Mouse (Mus musculus): ENCODE measurements around the gene Eif2ak4. TPM values are rescaled to one million over a fixed set of nuclear protein-coding genes. Genes with fewer than 3 reads are reported as not detected.

The Eif2ak4 gene
- total and polyA plus RNA-seq, 3 experiments = 4.6 to 7.0 (median 6.1) TPM

DNA sequence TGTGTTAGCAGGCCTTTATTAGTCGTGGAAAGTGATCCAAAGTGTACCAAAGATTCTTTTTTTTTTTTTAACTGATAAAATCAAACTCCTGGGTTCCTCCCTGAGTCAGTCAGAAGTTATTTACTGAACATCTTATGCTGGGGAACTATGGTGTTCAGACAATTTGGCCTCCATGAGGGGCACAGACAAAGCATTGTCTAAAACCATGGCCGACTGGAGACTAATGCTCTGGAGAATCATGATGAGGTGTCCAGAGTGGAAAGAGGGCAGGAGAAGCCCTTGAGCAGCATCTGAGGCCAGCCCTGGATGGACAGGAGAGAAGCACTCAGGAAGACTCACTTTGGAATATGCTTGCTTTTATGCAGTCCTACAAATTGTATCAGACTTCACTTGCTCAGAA lies 18.4 kb downstream of the Eif2ak4 start:
- no peak for TF ChIP-seq EP300 (IDR thresholded peaks at IDR 0.05; ENCODE audit: insufficient read depth, low read depth, low read length)
- no peak for TF ChIP-seq POLR2A (IDR thresholded peaks at IDR 0.05; ENCODE audit: insufficient read depth, low read depth, low read length)
- TF ChIP-seq CTCF (IDR thresholded peaks at IDR 0.05) = no peak
- H3K27me3 ChIP-seq (ENCODE audit: control insufficient read depth, insufficient read depth, low read length) = no peaks in the 10 kb centered on the region
- H3K79me2 ChIP-seq (replicated peaks; ENCODE audit: control insufficient read depth, insufficient read depth, low read length) = no peaks in the 10 kb centered on the region
- no peak overlapping the region for H3K27ac ChIP-seq
- H3K4me1 ChIP-seq (ENCODE audit: control insufficient read depth, insufficient read depth, low read length) = peaks cover 4% of the 10 kb centered on the region
- H3K36me3 ChIP-seq (ENCODE audit: control insufficient read depth, insufficient read depth, low read length) = no peaks in the 10 kb centered on the region
- no peak overlapping the region for H3K4me3 ChIP-seq
- H3K9ac ChIP-seq (ENCODE audit: low read depth, low read length) = no peak overlapping the region
- DNase-seq = no peak
- 60% methylated on average over 2 of the region's 2 CpGs for WGBS
- intact Hi-C loops (cut with DNase I) = no loop called here

DNA sequence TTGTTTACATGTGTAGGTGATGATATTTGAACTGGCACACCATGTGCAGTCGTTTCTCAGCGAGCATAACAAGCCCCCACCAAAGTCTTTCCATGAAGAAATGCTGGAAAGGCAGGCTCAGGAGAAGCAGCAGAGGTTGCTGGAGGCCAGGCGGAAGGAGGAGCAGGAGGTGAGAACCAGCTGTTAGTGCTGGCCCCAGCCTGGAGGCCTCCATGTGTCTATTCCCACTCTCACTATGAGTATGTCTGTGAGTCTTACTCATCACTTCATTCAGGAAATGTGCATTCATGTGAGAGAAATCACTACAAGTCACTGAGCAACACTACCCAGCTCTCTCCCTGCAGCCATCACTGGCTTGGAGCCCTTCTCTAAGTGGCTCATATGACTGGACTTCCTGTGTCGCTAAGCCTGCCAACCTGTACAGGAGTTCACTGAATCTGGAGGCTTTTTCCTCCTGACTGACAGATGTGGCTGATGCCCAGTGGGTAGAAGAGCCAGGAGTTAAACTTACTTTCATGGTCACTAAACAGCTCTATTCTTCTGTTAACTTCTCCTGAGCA lies 20.0 kb downstream of the Eif2ak4 start:
- H3K79me2 ChIP-seq (replicated peaks; ENCODE audit: control insufficient read depth, insufficient read depth, low read length) = no peaks in the 10 kb centered on the region
- no peaks in the 10 kb centered on the region for H3K36me3 ChIP-seq (ENCODE audit: control insufficient read depth, insufficient read depth, low read length)

DNA sequence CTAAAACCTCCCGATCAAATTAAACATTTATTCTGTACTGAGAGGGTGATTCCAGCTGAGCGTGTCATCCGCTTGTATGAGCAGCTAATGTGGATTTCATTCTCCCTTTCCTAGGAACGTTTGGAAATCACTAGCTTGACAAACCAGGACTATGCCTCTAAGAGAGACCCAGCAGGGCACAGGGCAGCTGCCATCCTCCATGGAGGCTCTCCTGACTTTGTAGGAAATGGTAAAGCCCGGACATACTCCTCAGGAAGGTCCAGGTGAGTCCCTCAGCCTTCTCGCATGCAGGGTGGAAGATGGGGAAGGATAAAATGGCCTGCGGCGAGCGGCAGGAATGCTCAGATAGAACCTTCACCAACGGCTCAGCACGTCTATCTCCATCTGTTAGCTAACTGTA lies 24.4 kb downstream of the Eif2ak4 start:
- 95% methylated on average over 11 of the region's 11 CpGs for WGBS
- Histone ChIP-seq H3K4me1 (ENCODE audit: control insufficient read depth, insufficient read depth, low read length) (no peaks in the 10 kb centered on the region), H3K9ac (ENCODE audit: low read depth, low read length) (no peak overlapping the region), H3K27me3 (ENCODE audit: control insufficient read depth, insufficient read depth, low read length) (no peaks in the 10 kb centered on the region), H3K27ac (no peak overlapping the region), H3K79me2 (replicated peaks; ENCODE audit: control insufficient read depth, insufficient read depth, low read length) (no peaks in the 10 kb centered on the region), H3K36me3 (ENCODE audit: control insufficient read depth, insufficient read depth, low read length) (no peaks in the 10 kb centered on the region), H3K4me3 (no peak overlapping the region)
- TF ChIP-seq POLR2A (IDR thresholded peaks at IDR 0.05; ENCODE audit: insufficient read depth, low read depth, low read length) = no peak
- TF ChIP-seq CTCF (IDR thresholded peaks at IDR 0.05) = no peak
- no peak for TF ChIP-seq EP300 (IDR thresholded peaks at IDR 0.05; ENCODE audit: insufficient read depth, low read depth, low read length)
- intact Hi-C loops (cut with DNase I) = no loop called here
- no peak for DNase-seq

More for the DNA sequence above, 20.0 kb downstream of the Eif2ak4 start:
- Histone ChIP-seq H3K27ac (no peak overlapping the region), H3K4me3 (no peak overlapping the region), H3K9ac (ENCODE audit: low read depth, low read length) (no peak overlapping the region), H3K4me1 (ENCODE audit: control insufficient read depth, insufficient read depth, low read length) (peaks cover 4% of the 10 kb centered on the region), H3K27me3 (ENCODE audit: control insufficient read depth, insufficient read depth, low read length) (no peaks in the 10 kb centered on the region)
- no peak for TF ChIP-seq EP300 (IDR thresholded peaks at IDR 0.05; ENCODE audit: insufficient read depth, low read depth, low read length)
- DNase-seq = no peak
- intact Hi-C loops (cut with DNase I) = no loop called here
- WGBS = 73% methylated on average over 4 of the region's 4 CpGs

DNA sequence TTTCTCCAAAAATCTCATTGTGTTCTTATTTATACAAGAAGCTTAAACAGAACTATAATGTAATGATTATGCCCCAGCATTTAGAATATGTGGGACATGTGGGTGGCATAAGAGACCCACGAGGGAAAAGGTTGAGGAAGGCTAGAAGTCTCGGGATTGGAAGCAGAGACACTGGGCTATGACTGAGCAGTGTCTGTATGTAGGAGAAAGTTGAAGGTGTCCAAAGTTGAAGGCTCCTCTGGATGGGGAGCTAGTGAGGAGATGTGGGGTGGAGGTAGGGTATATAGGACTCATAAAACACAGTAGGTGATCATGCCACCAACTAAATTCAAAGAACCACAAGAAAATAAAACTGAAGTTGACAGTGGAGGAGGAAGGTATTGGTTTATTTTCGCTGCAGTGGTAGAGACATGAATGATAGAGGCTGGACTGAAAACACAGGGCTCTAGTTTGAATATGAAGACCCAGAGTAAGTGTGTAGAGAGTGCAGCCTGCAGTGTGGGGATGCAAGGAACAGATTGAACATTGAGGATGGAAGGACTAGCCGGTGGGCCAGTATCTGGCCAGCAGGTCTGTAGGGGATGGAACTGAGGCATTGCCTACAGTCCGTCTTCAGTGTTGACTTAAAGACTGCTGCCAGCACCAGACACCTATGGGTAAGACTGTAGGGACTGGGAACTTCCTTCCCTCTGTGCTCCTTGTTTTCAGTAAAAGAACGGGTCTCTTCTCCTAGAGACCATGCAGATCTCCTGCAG lies 27.4 kb downstream of the Eif2ak4 start:
- DNase-seq = no peak
- no peaks in the 10 kb centered on the region for H3K36me3 ChIP-seq (ENCODE audit: control insufficient read depth, insufficient read depth, low read length)
- TF ChIP-seq POLR2A (IDR thresholded peaks at IDR 0.05; ENCODE audit: insufficient read depth, low read depth, low read length) (no peak), CTCF (IDR thresholded peaks at IDR 0.05) (no peak), EP300 (IDR thresholded peaks at IDR 0.05; ENCODE audit: insufficient read depth, low read depth, low read length) (no peak)
- H3K27ac ChIP-seq = no peak overlapping the region
- H3K79me2 ChIP-seq (replicated peaks; ENCODE audit: control insufficient read depth, insufficient read depth, low read length) = no peaks in the 10 kb centered on the region
- no peak overlapping the region for H3K4me3 ChIP-seq
- no peak overlapping the region for H3K9ac ChIP-seq (ENCODE audit: low read depth, low read length)
- no peaks in the 10 kb centered on the region for H3K27me3 ChIP-seq (ENCODE audit: control insufficient read depth, insufficient read depth, low read length)
- 96% methylated on average over 6 of the region's 6 CpGs for WGBS
- intact Hi-C loops (cut with DNase I) = no loop called here
- H3K4me1 ChIP-seq (ENCODE audit: control insufficient read depth, insufficient read depth, low read length) = no peaks in the 10 kb centered on the region

DNA sequence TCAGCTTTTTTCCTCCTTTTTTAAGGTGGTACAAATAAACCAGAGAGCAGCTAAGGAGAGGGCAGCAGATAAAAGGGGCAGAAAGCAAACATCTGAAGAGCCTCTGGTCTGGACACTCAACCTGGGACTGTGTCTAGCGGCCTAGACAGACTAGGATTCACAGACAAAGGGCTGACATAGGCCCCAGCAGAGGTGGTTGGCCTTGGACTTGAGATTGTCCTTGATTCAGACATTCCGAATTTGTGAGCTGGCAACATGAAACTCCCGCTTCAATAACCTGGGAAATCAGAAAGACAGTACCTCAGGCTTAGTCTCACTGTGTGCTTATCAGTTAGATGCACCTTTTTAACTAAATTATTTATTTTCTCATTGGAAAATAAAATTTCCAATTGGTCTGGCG lies 29.7 kb downstream of the Eif2ak4 start:
- no peak for TF ChIP-seq EP300 (IDR thresholded peaks at IDR 0.05; ENCODE audit: insufficient read depth, low read depth, low read length)
- TF ChIP-seq CTCF (IDR thresholded peaks at IDR 0.05) = no peak
- H3K9ac ChIP-seq (ENCODE audit: low read depth, low read length) = no peak overlapping the region
- H3K4me3 ChIP-seq = no peak overlapping the region
- H3K27ac ChIP-seq = no peak overlapping the region
- no peaks in the 10 kb centered on the region for H3K27me3 ChIP-seq (ENCODE audit: control insufficient read depth, insufficient read depth, low read length)
- DNase-seq = no peak
- WGBS = 93% methylated on average over 4 of the region's 4 CpGs
- intact Hi-C loops (cut with DNase I) = no loop called here
- H3K79me2 ChIP-seq (replicated peaks; ENCODE audit: control insufficient read depth, insufficient read depth, low read length) = no peaks in the 10 kb centered on the region
- H3K36me3 ChIP-seq (ENCODE audit: control insufficient read depth, insufficient read depth, low read length) = no peaks in the 10 kb centered on the region
- H3K4me1 ChIP-seq (ENCODE audit: control insufficient read depth, insufficient read depth, low read length) = no peaks in the 10 kb centered on the region

DNA sequence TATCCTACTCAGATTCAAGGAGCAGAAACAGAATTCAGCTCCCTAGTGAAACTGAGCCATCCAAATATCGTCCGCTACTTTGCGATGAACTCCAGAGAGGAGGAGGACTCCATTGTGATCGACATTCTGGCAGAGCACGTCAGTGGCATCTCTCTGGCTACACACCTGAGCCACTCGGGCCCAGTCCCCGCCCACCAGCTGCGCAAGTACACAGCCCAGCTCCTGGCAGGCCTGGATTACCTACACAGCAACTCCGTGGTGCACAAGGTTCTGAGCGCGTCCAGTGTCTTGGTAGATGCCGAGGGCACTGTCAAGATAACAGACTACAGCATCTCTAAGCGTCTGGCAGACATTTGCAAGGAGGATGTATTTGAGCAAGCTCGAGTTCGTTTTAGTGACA lies 33.5 kb downstream of the Eif2ak4 start:
- H3K4me3 ChIP-seq = no peak overlapping the region
- H3K79me2 ChIP-seq (replicated peaks; ENCODE audit: control insufficient read depth, insufficient read depth, low read length) = no peaks in the 10 kb centered on the region
- peak overlapping the region; percentile 11; the same call in 1 of the 2 replicates for H3K27ac ChIP-seq
- no peak for DNase-seq
- intact Hi-C loops (cut with DNase I) = loop anchor here (5.0 kb wide), 1 partner anchor 35 kb away; the partner anchor contains the start of gene Eif2ak4
- H3K4me1 ChIP-seq (ENCODE audit: control insufficient read depth, insufficient read depth, low read length) = no peaks in the 10 kb centered on the region
- WGBS = 66% methylated on average over 15 of the region's 15 CpGs
- TF ChIP-seq EP300 (IDR thresholded peaks at IDR 0.05; ENCODE audit: insufficient read depth, low read depth, low read length) (no peak), CTCF (IDR thresholded peaks at IDR 0.05) (no peak), POLR2A (IDR thresholded peaks at IDR 0.05; ENCODE audit: insufficient read depth, low read depth, low read length) (no peak)
- no peak overlapping the region for H3K9ac ChIP-seq (ENCODE audit: low read depth, low read length)
- H3K36me3 ChIP-seq (ENCODE audit: control insufficient read depth, insufficient read depth, low read length) = no peaks in the 10 kb centered on the region
- H3K27me3 ChIP-seq (ENCODE audit: control insufficient read depth, insufficient read depth, low read length) = no peaks in the 10 kb centered on the region

Data from heart, adult 2 months (tissue).